Mouse (Mus musculus): ENCODE results near the gene Pef1. TPM values are rescaled to one million over a fixed set of nuclear protein-coding genes. Genes with fewer than 3 reads are reported as not detected.

Pef1 gene
- 10 to 100 TPM; 34.7 to 36.6 TPM for total RNA-seq (2021)

DNA sequence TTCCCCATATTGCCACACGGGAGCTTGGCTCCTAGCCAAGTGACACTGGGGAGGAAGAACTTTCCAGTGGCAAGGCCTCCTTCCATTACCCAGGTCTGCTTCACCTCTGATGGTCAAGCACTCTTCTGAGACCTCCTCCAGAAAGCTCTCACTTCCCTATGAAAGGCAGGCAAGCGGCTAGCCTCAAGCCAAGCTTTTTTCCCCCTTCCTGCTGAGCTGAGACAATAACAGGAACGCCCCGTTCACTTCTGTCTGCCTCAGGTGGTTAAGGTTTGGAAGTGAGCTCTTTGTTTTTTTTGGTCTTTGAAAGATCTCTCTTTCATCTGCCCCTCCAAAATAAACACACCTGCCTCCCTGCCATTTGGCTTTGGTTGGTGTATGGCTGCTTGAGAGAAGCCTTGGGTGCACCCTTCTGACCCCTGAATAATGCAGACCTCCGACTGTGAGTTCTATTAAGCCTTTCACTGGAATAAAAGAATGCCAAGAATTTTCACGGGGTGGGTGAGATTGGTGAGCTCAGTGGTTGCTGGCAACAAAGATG is at the start of gene Pef1:
TSS of gene Pef1 (plus strand) at position 448 of the 541 bp plus-strand sequence.
- intact Hi-C loops (cut with DNase I), result no loop called here
- DNase-seq (ENCODE audit: low spot score), result no peak

- DNase-seq (ENCODE audit: low spot score), result no peak
- intact Hi-C loops (cut with DNase I), result no loop called here
Observed at GRCm38 (mm10) chr4:130053111-130053510, 49.2 kb upstream of the Pef1 start.

GRCm38 (mm10) chr4:130054727-130055126 is 47.6 kb upstream of the Pef1 start:
- no peak for DNase-seq (ENCODE audit: low spot score)
- intact Hi-C loops (cut with DNase I), result no loop called here

- intact Hi-C loops (cut with DNase I), result no loop called here
- DNase-seq (ENCODE audit: low spot score), result no peak
Observed at GRCm38 (mm10) chr4:130055160-130056010, 47.0 kb upstream of the Pef1 start.

- intact Hi-C loops (cut with DNase I), result no loop called here
- DNase-seq (ENCODE audit: low spot score), result no peak
Observed at GRCm38 (mm10) chr4:130056011-130056322, 46.4 kb upstream of the Pef1 start.

GRCm38 (mm10) chr4:130056471-130056870 is 45.9 kb upstream of the Pef1 start:
- no peak for DNase-seq (ENCODE audit: low spot score)
- intact Hi-C loops (cut with DNase I), result no loop called here

DNA sequence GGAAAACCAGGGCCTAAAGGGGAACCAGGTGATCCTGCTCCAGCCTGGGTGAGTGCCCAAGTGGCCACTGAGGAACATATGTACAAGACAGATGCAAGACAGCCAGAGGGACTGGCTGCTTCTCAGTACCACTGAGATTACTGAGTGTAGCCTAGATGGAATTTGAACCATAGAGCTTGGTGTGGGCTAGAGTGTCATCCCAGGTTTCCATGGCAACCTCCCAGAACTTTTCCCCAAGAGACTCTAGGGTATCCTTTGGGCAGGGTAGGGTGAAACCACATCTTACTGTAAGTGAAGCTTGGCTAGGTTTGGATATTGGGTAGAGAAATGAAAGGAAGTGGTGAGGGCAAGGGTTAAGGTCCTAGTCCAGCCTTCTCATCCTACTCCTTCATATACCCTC is 41.4 kb upstream of the Pef1 start:
- no peak for DNase-seq (ENCODE audit: low spot score)
- intact Hi-C loops (cut with DNase I), result no loop called here

GRCm38 (mm10) chr4:130063191-130063590 is 39.2 kb upstream of the Pef1 start:
- intact Hi-C loops (cut with DNase I), result no loop called here
- DNase-seq (ENCODE audit: low spot score), result no peak

DNA sequence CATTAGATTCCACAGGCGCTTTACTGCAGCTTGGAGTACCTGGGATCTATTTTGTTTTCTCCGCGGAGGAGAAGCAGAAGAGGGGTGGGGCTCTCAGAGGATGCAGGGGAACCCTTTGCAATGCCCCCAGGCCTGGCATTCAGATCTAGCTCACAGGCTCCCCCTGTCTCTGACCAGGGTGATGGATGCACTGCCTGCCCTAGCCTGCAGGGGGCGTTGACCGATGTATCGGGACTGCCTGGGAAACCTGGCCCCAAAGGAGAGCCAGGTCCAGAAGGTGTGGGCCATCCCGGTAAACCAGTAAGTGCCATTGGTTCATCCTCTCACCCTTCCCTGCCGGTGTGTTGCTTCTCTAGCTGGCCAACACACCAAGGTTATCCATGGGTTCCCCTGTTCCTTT is 35.5 kb upstream of the Pef1 start:
- intact Hi-C loops (cut with DNase I), result no loop called here
- DNase-seq (ENCODE audit: low spot score), result no peak

DNA sequence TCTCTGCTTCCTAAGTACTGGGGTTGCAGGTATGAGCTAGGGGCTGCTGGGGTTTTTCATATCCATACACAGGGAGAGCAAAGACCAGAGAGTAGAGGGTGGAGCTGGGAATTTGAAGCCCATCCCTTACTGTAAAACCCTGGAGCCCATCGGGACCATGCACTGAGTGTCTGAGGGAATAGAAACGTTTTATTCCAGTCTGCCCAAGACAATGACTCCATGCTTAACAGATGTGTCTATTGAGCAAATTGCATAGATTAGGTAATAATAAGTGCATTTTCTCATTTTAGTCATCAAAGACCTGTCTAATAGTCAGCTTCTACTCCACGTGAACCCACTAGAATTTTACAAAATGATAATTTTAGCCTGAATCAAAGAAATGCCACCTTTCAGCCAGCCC is 31.8 kb upstream of the Pef1 start:
- no peak for DNase-seq (ENCODE audit: low spot score)
- intact Hi-C loops (cut with DNase I), result no loop called here

GRCm38 (mm10) chr4:130071758-130072157 is 30.6 kb upstream of the Pef1 start:
- intact Hi-C loops (cut with DNase I), result no loop called here
- no peak for DNase-seq (ENCODE audit: low spot score)

DNA sequence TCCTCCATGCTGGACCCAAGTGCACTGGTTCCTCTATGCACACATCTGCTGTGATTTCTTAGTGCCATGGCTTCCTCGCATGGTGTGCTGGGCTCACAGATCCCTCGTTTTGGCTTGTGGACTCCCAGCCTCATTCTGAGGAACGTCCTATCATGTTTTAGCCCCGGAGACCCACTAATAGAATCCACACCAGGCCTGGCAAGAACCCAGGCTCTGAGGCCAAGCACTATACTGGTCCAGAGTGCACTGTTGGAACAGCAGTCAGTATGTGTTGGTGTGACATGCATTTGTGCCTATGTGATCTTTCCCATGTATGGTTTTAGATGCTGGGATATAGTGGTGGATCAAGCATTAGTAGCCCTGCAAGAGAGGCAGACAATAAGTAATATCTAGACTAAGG is 29.0 kb upstream of the Pef1 start:
- intact Hi-C loops (cut with DNase I), result no loop called here

DNA sequence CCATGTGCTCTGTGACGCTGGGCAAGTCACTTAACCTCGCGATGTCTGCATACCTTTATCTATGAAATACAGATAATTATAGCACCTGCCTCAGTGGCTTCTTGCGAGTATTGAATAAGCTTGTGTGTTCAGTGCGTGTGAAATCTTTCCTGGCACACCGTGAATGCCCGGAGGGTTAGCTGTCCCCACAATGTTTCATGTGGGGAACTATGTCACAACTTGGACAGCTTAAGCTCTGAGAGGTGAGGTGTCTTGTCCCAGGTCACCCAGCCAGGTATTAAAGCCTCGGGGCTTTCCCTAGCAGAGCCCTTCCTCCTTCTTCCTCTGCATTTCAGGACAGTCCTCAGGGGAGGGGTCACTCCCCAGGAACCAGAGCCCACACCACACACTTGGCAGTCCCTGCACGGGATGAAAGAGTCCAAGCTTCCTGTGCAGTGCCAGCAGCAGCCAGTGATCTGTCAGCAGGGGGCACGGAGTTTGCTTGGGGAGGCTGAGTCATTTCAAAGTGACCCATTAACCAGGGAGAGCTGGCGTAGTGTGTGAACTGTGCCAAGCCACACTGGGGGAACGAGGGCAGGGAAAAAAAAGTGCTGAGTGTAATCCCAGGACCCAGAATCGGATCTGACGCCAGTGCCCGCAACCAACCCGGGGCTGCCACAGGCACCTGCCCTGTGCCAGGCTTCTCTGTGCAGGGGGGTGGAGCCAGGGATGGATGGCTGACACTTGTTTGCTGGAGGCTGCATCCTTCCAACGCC is 27.4 kb upstream of the Pef1 start:
- intact Hi-C loops (cut with DNase I), result no loop called here
- DNase-seq (ENCODE audit: low spot score), result no peak

More for the DNA sequence above, 29.0 kb upstream of the Pef1 start:
- DNase-seq (ENCODE audit: low spot score), result no peak

DNA sequence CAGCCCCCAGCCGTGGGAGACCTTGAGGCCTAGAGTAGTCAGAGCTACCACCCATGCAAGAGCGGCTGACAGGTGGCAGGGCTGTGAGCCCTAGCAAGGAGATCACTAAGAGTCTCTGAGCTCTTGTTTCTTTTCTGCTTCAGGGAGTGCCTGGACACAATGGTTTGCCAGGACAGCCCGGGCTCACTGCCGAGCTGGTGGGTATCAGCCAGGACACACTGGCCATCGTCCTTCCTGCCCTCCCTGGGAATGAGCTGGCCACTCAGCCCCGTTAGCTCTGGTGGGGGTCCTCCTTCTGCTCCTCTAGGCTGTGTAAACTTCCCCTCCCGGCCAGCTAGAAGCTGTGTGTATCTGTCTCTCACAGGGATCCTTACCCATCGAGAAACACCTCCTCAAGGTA is 25.5 kb upstream of the Pef1 start:
- DNase-seq (ENCODE audit: low spot score), result no peak
- intact Hi-C loops (cut with DNase I), result no loop called here

DNA sequence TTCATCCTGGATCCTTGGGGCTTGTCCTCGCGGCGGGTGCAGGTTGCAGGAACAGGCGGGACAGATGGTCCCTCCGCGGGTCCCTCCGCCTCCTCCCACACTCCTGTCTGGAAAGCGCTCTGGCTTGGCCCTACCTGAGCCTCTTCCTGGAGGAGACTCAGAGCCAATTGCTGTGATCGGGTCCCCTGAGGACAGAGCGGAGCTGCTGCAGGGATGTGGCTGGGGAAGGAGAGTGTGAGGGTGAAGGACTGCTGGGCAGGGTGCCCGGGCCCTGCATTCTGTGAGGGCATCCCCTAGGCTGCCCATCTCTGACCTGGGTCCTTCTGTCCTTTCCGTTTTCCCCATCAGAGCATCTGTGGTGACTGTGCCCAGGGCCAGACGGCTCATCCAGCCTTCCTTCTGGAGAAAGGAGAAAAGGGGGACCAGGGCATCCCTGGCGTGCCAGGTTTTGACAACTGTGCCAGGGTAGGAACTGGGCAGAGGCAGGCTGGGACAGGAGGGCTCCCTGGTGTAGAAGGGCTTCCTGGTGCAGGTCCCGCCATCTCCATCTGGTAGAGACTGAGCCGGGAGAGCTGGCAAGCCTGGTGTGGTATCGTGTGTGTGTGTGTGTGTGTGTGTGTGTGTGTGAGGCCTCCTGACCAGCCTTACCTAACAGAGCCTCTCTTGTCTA is 23.4 kb upstream of the Pef1 start:
- intact Hi-C loops (cut with DNase I), result no loop called here
- no peak for DNase-seq (ENCODE audit: low spot score)

GRCm38 (mm10) chr4:130079521-130079920 is 22.8 kb upstream of the Pef1 start:
- DNase-seq (ENCODE audit: low spot score), result no peak
- intact Hi-C loops (cut with DNase I), result no loop called here

- DNase-seq (ENCODE audit: low spot score), result peak; percentile 13
- intact Hi-C loops (cut with DNase I), result no loop called here
Observed at GRCm38 (mm10) chr4:130081345-130082190, 20.8 kb upstream of the Pef1 start.

DNA sequence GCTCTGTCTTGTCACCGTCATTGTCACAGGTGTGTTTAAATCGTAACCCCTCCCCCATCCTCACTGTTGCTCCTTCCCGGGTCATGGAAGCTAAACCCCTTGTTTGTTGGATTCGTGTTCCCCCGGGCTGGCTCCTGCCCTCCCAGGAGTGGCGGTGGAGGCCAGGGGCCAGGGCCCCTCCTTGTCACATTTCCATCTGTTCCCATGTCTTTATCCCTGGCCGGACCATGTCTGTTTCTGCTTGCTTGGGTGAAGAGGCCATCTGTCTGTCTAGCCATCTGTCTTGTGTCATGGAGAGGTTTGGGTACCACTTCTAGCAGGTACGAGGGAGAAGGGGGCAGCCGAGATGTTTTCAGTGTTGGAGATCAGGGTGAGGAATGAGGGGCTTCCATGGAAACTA is 20.1 kb upstream of the Pef1 start:
- intact Hi-C loops (cut with DNase I), result no loop called here
- DNase-seq (ENCODE audit: low spot score), result no peak

GRCm38 (mm10) chr4:130084331-130084945 is 17.9 kb upstream of the Pef1 start:
- intact Hi-C loops (cut with DNase I), result no loop called here
- peak; percentile 51 for DNase-seq (ENCODE audit: low spot score)

All from heart, postnatal 25 days (tissue).